Mouse (Mus musculus) forebrain, postnatal 0 days (tissue): ENCODE measurements around the gene Rbm24. TPM values are rescaled to one million over a fixed set of nuclear protein-coding genes. Genes with fewer than 3 reads are reported as not detected.

Source experiments
- ATAC-seq: fragments of 200-750 bp; cut with Nextera tagmentation; 2 replicates; pipeline ENCODE4 v1.8.0; 2017; ENCODE audit warnings: mild to moderate bottlenecking, moderate library complexity
- DNase-seq: peaks from one replicate; pipeline ENCODE4 v3.0.0-alpha.2; 2015
- H3K27ac ChIP-seq: fragments of 300-500 bp; sonication (generic); 2 replicates; pipeline ENCODE4 v1.5.1; 2014; ENCODE audit warnings: low read depth, mild to moderate bottlenecking, antibody characterized with exemption, low read length, moderate library complexity, mixed read lengths
- H3K27me3 ChIP-seq: fragments of 300-500 bp; sonication (generic); 2 replicates; pipeline ENCODE4 v1.6.1; 2014; ENCODE audit warnings: mild to moderate bottlenecking, low read length, mixed read lengths; ENCODE audit not compliant: insufficient read depth
- H3K36me3 ChIP-seq: fragments of 300-500 bp; sonication (generic); 2 replicates; pipeline ENCODE4 v1.6.1; 2014; ENCODE audit warnings: mild to moderate bottlenecking, moderate library complexity; ENCODE audit not compliant: insufficient read depth
- H3K4me1 ChIP-seq: fragments of 300-500 bp; sonication (generic); 2 replicates; pipeline ENCODE4 v1.6.1; 2014; ENCODE audit warnings: antibody characterized with exemption; ENCODE audit not compliant: insufficient read depth
- H3K4me2 ChIP-seq: fragments of 300-500 bp; sonication (generic); 2 replicates; pipeline ENCODE4 v1.6.1; 2014; ENCODE audit warnings: low read depth, mild to moderate bottlenecking, moderate library complexity
- H3K4me3 ChIP-seq: fragments of 300-500 bp; sonication (generic); 2 replicates; pipeline ENCODE4 v1.5.1; 2014; ENCODE audit warnings: low read depth, low read length, mixed read lengths
- H3K9ac ChIP-seq: fragments of 300-500 bp; sonication (generic); 2 replicates; pipeline ENCODE4 v1.6.1; 2014; ENCODE audit warnings: mild to moderate bottlenecking
- H3K9me3 ChIP-seq: fragments of 300-500 bp; sonication (generic); 2 replicates; pipeline ENCODE4 v1.6.1; 2016; ENCODE audit warnings: low read length
- CTCF ChIP-seq: sonication (generic); IDR thresholded peaks from 2 replicates; pipeline ENCODE4 v1.5.1; 2016; ENCODE audit warnings: antibody characterized with exemption, control low read depth, low read depth
- WGBS: fragments of 180-500 bp; shearing (Covaris S2); extraction: QIAGEN DNeasy Blood & Tissue Kit; methylation state at CpG from one replicate; pipeline ENCODE4 v1.1.7; 2014; 5-methylcytosine and 5-hydroxymethylcytosine counted together
- polyA plus RNA-seq: library from polyadenylated mRNA; unstranded; fragments of >200 nt; fragmentation: Nextera tagmentation; extraction: Ambion mirVana; gene quantifications from 2 replicates; pipeline ENCODE4 v1.2.1, GENCODE M21; 2015
- total RNA-seq: library from RNA; depleted of rRNA; stranded (reverse); fragments of >200 nt; gene quantifications from 2 replicates; pipeline ENCODE4 v1.2.3, GENCODE M21; 2014; rRNA removed

Rbm24 gene
- total RNA-seq (29.8 and 32.6 TPM in 2 replicates), polyA plus RNA-seq (5.6 and 5.7 TPM in 2 replicates)

- no peaks in the 10 kb centered on the region for H3K4me1 ChIP-seq
- peak; percentile 33; the same call in 1 of the 2 replicates for TF ChIP-seq CTCF
- peak; percentile 75 for ATAC-seq
- H3K27ac ChIP-seq: peak within 1 kb of the TSS; percentile 76
- peak within 1 kb of the TSS; percentile 94 for H3K4me2 ChIP-seq
- H3K4me3 ChIP-seq: peak within 1 kb of the TSS; percentile 70
- peak; percentile 55 for DNase-seq
- no peaks in the 10 kb centered on the region for H3K9me3 ChIP-seq
- H3K27me3 ChIP-seq: no peaks in the 10 kb centered on the region
- H3K9ac ChIP-seq: peak within 1 kb of the TSS; percentile 79
- H3K36me3 ChIP-seq: no peaks in the 10 kb centered on the region
- WGBS: 3% methylated on average over 40 of the region's 41 CpGs
These were observed at the start of gene Rbm24 for GRCm38 (mm10) chr13:46418141-46418601. Rbm24 (plus strand) TSS chr13:46418434.

GRCm38 (mm10) chr13:46372884-46373283 is 45.4 kb upstream of the Rbm24 start:
- Histone ChIP-seq H3K27ac (no peak overlapping the region), H3K4me1 (no peaks in the 10 kb centered on the region), H3K9me3 (no peaks in the 10 kb centered on the region), H3K4me3 (no peak overlapping the region), H3K4me2 (no peak overlapping the region), H3K27me3 (no peaks in the 10 kb centered on the region), H3K36me3 (no peaks in the 10 kb centered on the region), H3K9ac (no peak overlapping the region)
- 54% methylated on average over 7 of the region's 7 CpGs for WGBS
- DNase-seq: no peak
- no peak for TF ChIP-seq CTCF
- no peak for ATAC-seq

- no peak for ATAC-seq
- Histone ChIP-seq H3K27ac (no peak overlapping the region), H3K27me3 (no peaks in the 10 kb centered on the region), H3K4me3 (no peak overlapping the region), H3K4me2 (no peak overlapping the region), H3K4me1 (no peaks in the 10 kb centered on the region), H3K9me3 (no peaks in the 10 kb centered on the region), H3K9ac (no peak overlapping the region), H3K36me3 (no peaks in the 10 kb centered on the region)
- no peak for DNase-seq
- no peak for TF ChIP-seq CTCF
- 58% methylated on average over 1 of the region's 1 CpGs for WGBS
These were observed 42.9 kb upstream of the Rbm24 start for GRCm38 (mm10) chr13:46375371-46375770.

DNA sequence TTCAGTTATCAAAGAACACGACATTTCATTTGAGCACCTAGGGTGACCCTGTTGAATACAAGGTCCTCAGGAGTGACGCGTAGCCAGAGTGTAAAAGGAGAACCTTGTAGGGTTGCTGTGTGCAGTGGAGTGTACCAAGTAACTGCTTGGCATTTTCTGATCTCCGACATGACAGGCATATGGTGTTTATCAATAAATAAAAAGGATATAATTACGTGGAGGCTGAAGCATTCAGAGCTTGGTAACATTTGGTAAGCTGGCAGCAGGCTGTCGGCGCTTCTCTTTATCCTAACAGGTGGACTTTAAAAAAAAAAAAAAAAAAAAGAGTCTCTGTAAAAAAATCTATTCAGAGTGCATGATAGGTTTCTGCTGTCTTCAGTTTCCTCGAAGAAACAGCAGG is 30.8 kb upstream of the Rbm24 start:
- Histone ChIP-seq H3K4me3 (no peak overlapping the region), H3K9ac (no peak overlapping the region), H3K27ac (no peak overlapping the region), H3K4me2 (no peak overlapping the region), H3K36me3 (no peaks in the 10 kb centered on the region), H3K9me3 (no peaks in the 10 kb centered on the region), H3K27me3 (no peaks in the 10 kb centered on the region), H3K4me1 (no peaks in the 10 kb centered on the region)
- DNase-seq: peak; percentile 34
- 49% methylated on average over 8 of the region's 8 CpGs for WGBS
- ATAC-seq: no peak
- TF ChIP-seq CTCF: no peak

- DNase-seq (peak; percentile 35), ATAC-seq (no peak)
- H3K27me3 ChIP-seq: no peaks in the 10 kb centered on the region
- H3K27ac ChIP-seq: no peak overlapping the region
- no peaks in the 10 kb centered on the region for H3K4me1 ChIP-seq
- H3K4me2 ChIP-seq: no peak overlapping the region
- H3K4me3 ChIP-seq: no peak overlapping the region
- WGBS: 61% methylated on average over 1 of the region's 1 CpGs
- no peak for TF ChIP-seq CTCF
- no peak overlapping the region for H3K9ac ChIP-seq
- no peaks in the 10 kb centered on the region for H3K9me3 ChIP-seq
- no peaks in the 10 kb centered on the region for H3K36me3 ChIP-seq
These were observed 26.6 kb upstream of the Rbm24 start for GRCm38 (mm10) chr13:46391654-46392053.

DNA sequence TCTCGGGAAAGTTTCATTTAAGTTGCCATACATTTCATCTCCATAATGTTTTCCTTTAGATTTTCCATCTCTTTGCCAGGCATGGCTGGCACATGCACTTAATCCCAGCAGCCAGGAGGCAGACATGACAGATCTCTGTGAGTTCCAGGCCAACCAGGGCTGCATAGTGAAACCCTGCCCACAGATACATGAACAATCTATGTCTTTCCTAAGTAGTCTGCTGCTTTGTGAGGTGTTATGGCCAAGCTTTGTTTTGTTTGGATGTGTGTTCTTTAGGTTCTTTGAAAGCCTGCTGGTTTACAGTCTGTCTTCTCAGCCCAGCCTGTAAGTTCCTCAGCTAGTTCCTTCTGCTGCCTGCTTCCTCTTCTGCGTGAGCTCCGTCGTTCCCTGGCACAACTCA is 25.3 kb upstream of the Rbm24 start:
- WGBS: 60% methylated on average over 4 of the region's 4 CpGs
- ATAC-seq (peak; percentile 62; the same call in 1 of the 2 replicates), DNase-seq (peak; percentile 40)

GRCm38 (mm10) chr13:46393936-46394335 is 24.3 kb upstream of the Rbm24 start:
- Histone ChIP-seq H3K4me2 (no peak overlapping the region), H3K9me3 (no peaks in the 10 kb centered on the region), H3K4me3 (no peak overlapping the region), H3K36me3 (no peaks in the 10 kb centered on the region), H3K9ac (no peak overlapping the region), H3K27me3 (no peaks in the 10 kb centered on the region), H3K4me1 (no peaks in the 10 kb centered on the region), H3K27ac (no peak overlapping the region)
- 78% methylated on average over 2 of the region's 2 CpGs for WGBS
- ATAC-seq: no peak
- TF ChIP-seq CTCF: no peak
- DNase-seq: no peak

More for the DNA sequence above, 25.3 kb upstream of the Rbm24 start:
- Histone ChIP-seq H3K27me3 (no peaks in the 10 kb centered on the region), H3K9me3 (no peaks in the 10 kb centered on the region), H3K4me1 (no peaks in the 10 kb centered on the region), H3K4me3 (no peak overlapping the region), H3K27ac (no peak overlapping the region), H3K9ac (no peak overlapping the region), H3K36me3 (no peaks in the 10 kb centered on the region), H3K4me2 (no peak overlapping the region)
- no peak for TF ChIP-seq CTCF
